Mouse (Mus musculus): ENCODE results near the gene Acvr2b.

Acvr2b gene

GRCm38 (mm10) chr9:119407884-119408283 is 6.0 kb downstream of the Acvr2b start:
- in situ Hi-C loops (cut with MboI, MseI) = no loop called here

- in situ Hi-C loops (cut with MboI, MseI) = no loop called here
These were observed 7.2 kb downstream of the Acvr2b start for GRCm38 (mm10) chr9:119408898-119409664.

- in situ Hi-C loops (cut with MboI, MseI) = no loop called here
These were observed 7.9 kb downstream of the Acvr2b start for GRCm38 (mm10) chr9:119409864-119410263.

- in situ Hi-C loops (cut with MboI, MseI) = no loop called here
These were observed 16.1 kb downstream of the Acvr2b start for GRCm38 (mm10) chr9:119418025-119418424.

GRCm38 (mm10) chr9:119419852-119420438 is 18.0 kb downstream of the Acvr2b start:
- in situ Hi-C loops (cut with MboI, MseI) = no loop called here

GRCm38 (mm10) chr9:119425217-119425975 is 23.5 kb downstream of the Acvr2b start:
- in situ Hi-C loops (cut with MboI, MseI) = no loop called here

- in situ Hi-C loops (cut with MboI, MseI) = no loop called here
These were observed 24.1 kb downstream of the Acvr2b start for GRCm38 (mm10) chr9:119425976-119426415.

- in situ Hi-C loops (cut with MboI, MseI) = no loop called here
These were observed 24.6 kb downstream of the Acvr2b start for GRCm38 (mm10) chr9:119426483-119426882.

- in situ Hi-C loops (cut with MboI, MseI) = no loop called here
These were observed 28.4 kb downstream of the Acvr2b start for GRCm38 (mm10) chr9:119430311-119430710.

- in situ Hi-C loops (cut with MboI, MseI) = no loop called here
These were observed 33.9 kb downstream of the Acvr2b start for GRCm38 (mm10) chr9:119435855-119436254.

- in situ Hi-C loops (cut with MboI, MseI) = no loop called here
These were observed 36.1 kb downstream of the Acvr2b start for GRCm38 (mm10) chr9:119438065-119438464.

GRCm38 (mm10) chr9:119438498-119439000 is 36.6 kb downstream of the Acvr2b start:
- in situ Hi-C loops (cut with MboI, MseI) = no loop called here

GRCm38 (mm10) chr9:119444738-119445429 is 43.0 kb downstream of the Acvr2b start, which contains the start of gene Exog:
TSS of gene Exog (plus strand) at chr9:119444943.
- in situ Hi-C loops (cut with MboI, MseI) = no loop called here

GRCm38 (mm10) chr9:119445737-119446136 is 43.8 kb downstream of the Acvr2b start:
- in situ Hi-C loops (cut with MboI, MseI) = no loop called here

GRCm38 (mm10) chr9:119455967-119456366 is 54.0 kb downstream of the Acvr2b start:
- in situ Hi-C loops (cut with MboI, MseI) = no loop called here

GRCm38 (mm10) chr9:119457122-119457521 is 55.2 kb downstream of the Acvr2b start:
- in situ Hi-C loops (cut with MboI, MseI) = no loop called here

GRCm38 (mm10) chr9:119460410-119460809 is 58.5 kb downstream of the Acvr2b start:
- in situ Hi-C loops (cut with MboI, MseI) = loop anchor here (5.0 kb wide), 1 partner anchor 122 kb away; no protein-coding TSS in a partner anchor

GRCm38 (mm10) chr9:119465056-119465455 is 63.1 kb downstream of the Acvr2b start:
- in situ Hi-C loops (cut with MboI, MseI) = no loop called here

- in situ Hi-C loops (cut with MboI, MseI) = no loop called here
These were observed 63.7 kb downstream of the Acvr2b start for GRCm38 (mm10) chr9:119465595-119465994.

GRCm38 (mm10) chr9:119469691-119470353 is 67.9 kb downstream of the Acvr2b start:
- in situ Hi-C loops (cut with MboI, MseI) = no loop called here

GRCm38 (mm10) chr9:119472412-119472918 is 70.5 kb downstream of the Acvr2b start:
- in situ Hi-C loops (cut with MboI, MseI) = no loop called here
